In genomic region chr2:126866301-126866700, GRCm38 (mm10) we compare ENCODE assay signal across 24 mouse cellular contexts. TPM values are rescaled to one million over a fixed set of nuclear protein-coding genes. Genes with fewer than 3 reads are reported as not detected.
DNase-seq lines count a peak whose midpoint lies in the region; ATAC-seq and TF ChIP-seq lines count a peak whose summit lies in the region.
"Had no signal": no experiment of that assay in that cellular context is flagged by ENCODE, and none has a peak within 500 bp of the region (broad histone marks: within the 10 kb centered on the region; RNA-seq: fewer than 3 reads in every experiment).

No protein-coding gene starts in this region.

- H3K27ac ChIP-seq in liver, embryonic 16.5 days (ENCODE audit: low read length) = no peak overlapping the region
- no peak overlapping the region for H3K27ac ChIP-seq in liver, embryonic 11.5 days (ENCODE audit: low read depth, low read length)
- H3K27ac ChIP-seq in intestine, postnatal 0 days (ENCODE audit: low read depth, low read length) = peak overlapping the region; percentile 76; the same call in 1 of the 2 replicates
- H3K27ac ChIP-seq: forebrain, embryonic 13.5 days; hindbrain, embryonic 10.5 days; limb, embryonic 10.5 days; limb, embryonic 15.5 days; lung, embryonic 15.5 days; midbrain, embryonic 13.5 days had no signal

- no peak overlapping the region for H3K4me3 ChIP-seq in liver, embryonic 16.5 days (ENCODE audit: low read depth, low read length)
- H3K4me3 ChIP-seq in liver, embryonic 11.5 days (ENCODE audit: low read depth, low read length) = no peak overlapping the region
- H3K4me3 ChIP-seq in intestine, postnatal 0 days (ENCODE audit: low read depth, low read length) = no peak overlapping the region
- H3K4me3 ChIP-seq: forebrain, embryonic 13.5 days; hindbrain, embryonic 10.5 days; limb, embryonic 10.5 days; limb, embryonic 15.5 days; lung, embryonic 15.5 days; megakaryocyte, embryonic 14.5 days; midbrain, embryonic 13.5 days had no signal

- ATAC-seq in liver, embryonic 16.5 days (ENCODE audit: low read depth) = 0 out of 2 replicates have a peak, but pooled peaks have one; percentile 35
- ATAC-seq in liver, embryonic 11.5 days (replicated peaks; ENCODE audit: low FRiP score) = no peak
- peak; percentile 94 for ATAC-seq in intestine, postnatal 0 days
- ATAC-seq: forebrain, embryonic 13.5 days; hindbrain, embryonic 16.5 days; midbrain, embryonic 13.5 days had no signal

- 0 out of 2 replicates have a peak overlapping the region, but pooled peaks have one; percentile 2 for H3K4me2 ChIP-seq in liver, embryonic 16.5 days (ENCODE audit: low read depth, low read length)
- no peak overlapping the region for H3K4me2 ChIP-seq in liver, embryonic 11.5 days
- H3K4me2 ChIP-seq in intestine, postnatal 0 days (replicated peaks; ENCODE audit: low read depth) = peak overlapping the region; percentile 38; the same call in 1 of the 2 replicates
- H3K4me2 ChIP-seq: forebrain, embryonic 13.5 days; limb, embryonic 15.5 days; lung, embryonic 15.5 days; midbrain, embryonic 13.5 days had no signal

- no peaks in the 10 kb centered on the region for H3K27me3 ChIP-seq in liver, embryonic 16.5 days (ENCODE audit: control insufficient read depth, insufficient read depth, low read depth, low read length)
- H3K27me3 ChIP-seq in liver, embryonic 11.5 days (replicated peaks; ENCODE audit: control insufficient read depth, insufficient read depth, low read length) = no peaks in the 10 kb centered on the region
- no peaks in the 10 kb centered on the region for H3K27me3 ChIP-seq in intestine, postnatal 0 days (replicated peaks; ENCODE audit: control insufficient read depth, insufficient read depth, low read length)
- H3K27me3 ChIP-seq: CH12.LX; forebrain, embryonic 13.5 days; limb, embryonic 15.5 days; lung, embryonic 15.5 days; megakaryocyte, embryonic 14.5 days; midbrain, embryonic 13.5 days had no signal

- no peaks in the 10 kb centered on the region for H3K9me3 ChIP-seq in liver, embryonic 16.5 days (replicated peaks; ENCODE audit: control insufficient read depth, low read length)
- no peaks in the 10 kb centered on the region for H3K9me3 ChIP-seq in liver, embryonic 11.5 days (ENCODE audit: control insufficient read depth, low read length)
- H3K9me3 ChIP-seq in intestine, postnatal 0 days (ENCODE audit: control insufficient read depth) = no peaks in the 10 kb centered on the region
- H3K9me3 ChIP-seq: forebrain, embryonic 13.5 days; hindbrain, embryonic 10.5 days; limb, embryonic 10.5 days; limb, embryonic 15.5 days; lung, embryonic 15.5 days; megakaryocyte, embryonic 14.5 days; midbrain, embryonic 13.5 days had no signal

- peaks cover 16% of the 10 kb centered on the region for H3K4me1 ChIP-seq in liver, embryonic 16.5 days (ENCODE audit: control insufficient read depth, low read depth, low read length)
- peaks cover 3% of the 10 kb centered on the region for H3K4me1 ChIP-seq in liver, embryonic 11.5 days (replicated peaks; ENCODE audit: control insufficient read depth, insufficient read depth, low read length)
- peaks cover 8% of the 10 kb centered on the region; the same call in 1 of the 2 replicates for H3K4me1 ChIP-seq in intestine, postnatal 0 days (replicated peaks; ENCODE audit: control insufficient read depth, insufficient read depth, low read length)
- H3K4me1 ChIP-seq: hindbrain, embryonic 10.5 days; limb, embryonic 10.5 days; limb, embryonic 15.5 days; lung, embryonic 15.5 days; midbrain, embryonic 13.5 days had no signal

- 39% methylated on average over 1 of the region's 1 CpGs for WGBS in liver, embryonic 16.5 days (ENCODE audit: insufficient replicate concordance)
- 75% methylated on average over 1 of the region's 1 CpGs for WGBS in liver, embryonic 11.5 days
- 29% methylated on average over 1 of the region's 1 CpGs for WGBS in intestine, postnatal 0 days

- peak; percentile 67 for DNase-seq in kidney, adult 11 months
- no peak for DNase-seq in kidney, postnatal 4 days
- DNase-seq in liver, embryonic 11.5 days (ENCODE audit: low spot score) = no peak
- peak; percentile 35 to 68 for DNase-seq in kidney, postnatal 25 days
- DNase-seq in layer of hippocampus, postnatal 14 days (ENCODE audit: low spot score in 2 of 2) = no peak
- DNase-seq in cerebellum, postnatal 25 days = no peak
- DNase-seq: adrenal gland, adult 8-10 months; cerebellum, adult 2 months; cerebellum, postnatal 14 days; gastrocnemius, postnatal 14 days; heart, postnatal 14 days; lung, postnatal 36 days; thymus, postnatal 4 days had no signal

- H3K36me3 ChIP-seq in liver, embryonic 16.5 days (ENCODE audit: control insufficient read depth, insufficient read depth) = no peaks in the 10 kb centered on the region
- no peaks in the 10 kb centered on the region for H3K36me3 ChIP-seq in liver, embryonic 11.5 days (ENCODE audit: control insufficient read depth, insufficient read depth, low read length)
- no peaks in the 10 kb centered on the region for H3K36me3 ChIP-seq in intestine, postnatal 0 days (ENCODE audit: control insufficient read depth, insufficient read depth)
- H3K36me3 ChIP-seq: lung, embryonic 15.5 days; midbrain, embryonic 13.5 days had no signal

- TF ChIP-seq CTCF in intestine, postnatal 0 days (IDR thresholded peaks at IDR 0.05; ENCODE audit: low read depth) = no peak

- no peak overlapping the region for H3K9ac ChIP-seq in liver, embryonic 16.5 days (ENCODE audit: low read depth, low read length)
- H3K9ac ChIP-seq in liver, embryonic 11.5 days (ENCODE audit: low read depth, low read length) = no peak overlapping the region
- H3K9ac ChIP-seq in intestine, postnatal 0 days (ENCODE audit: low read depth, low read length) = no peak overlapping the region
- H3K9ac ChIP-seq: forebrain, embryonic 13.5 days; limb, embryonic 15.5 days; lung, embryonic 15.5 days; midbrain, embryonic 13.5 days had no signal

RNA-seq across cellular contexts. Expression of gene Trpm7, which starts 9.7 kb away (rescaled TPM):
- 15.8 and 18.4 TPM in 2 replicates for polyA plus RNA-seq in liver, embryonic 16.5 days (2015; fragmentation: Nextera tagmentation; extraction: Ambion mirVana)
- 39.1 and 39.4 TPM in 2 replicates for polyA plus RNA-seq in liver, embryonic 11.5 days (2014; fragmentation: Nextera tagmentation; extraction: Ambion mirVana)
- polyA plus RNA-seq in intestine, postnatal 0 days (2015; fragmentation: Nextera tagmentation; extraction: Ambion mirVana) = 34.6 and 35.3 TPM in 2 replicates
- 10 to 100 TPM; 39.2 to 40.1 TPM for total RNA-seq in layer of hippocampus, postnatal 14 days (2021)

Comparison
In these comparisons a context has a peak if more than half of its experiments do, and no peak if none do; other contexts are left out.
1. DNase-seq: peak in kidney, adult 11 months (single experiment) and kidney, postnatal 25 days (2 of 2); none in kidney, postnatal 4 days (0 of 2), liver, embryonic 11.5 days (single experiment), layer of hippocampus, postnatal 14 days (0 of 2) and cerebellum, postnatal 25 days (0 of 2).